Mouse (Mus musculus) urinary bladder, adult 18-20 months (tissue): ENCODE results near the gene Gpr162.
"Not testable (repeated sequence)": the region's sequence is repeated elsewhere in the genome, so short reads cannot be mapped to it uniquely, and the experiment has no call there.

ENCODE experiments used
- DNase-seq, 2 experiments: peaks; one replicate each; pipeline ENCODE4 v3.0.0; 2022; ENCODE audit warnings: low spot score in 2 of 2, mixed read lengths in 2 of 2

Gene Gpr162

DNA sequence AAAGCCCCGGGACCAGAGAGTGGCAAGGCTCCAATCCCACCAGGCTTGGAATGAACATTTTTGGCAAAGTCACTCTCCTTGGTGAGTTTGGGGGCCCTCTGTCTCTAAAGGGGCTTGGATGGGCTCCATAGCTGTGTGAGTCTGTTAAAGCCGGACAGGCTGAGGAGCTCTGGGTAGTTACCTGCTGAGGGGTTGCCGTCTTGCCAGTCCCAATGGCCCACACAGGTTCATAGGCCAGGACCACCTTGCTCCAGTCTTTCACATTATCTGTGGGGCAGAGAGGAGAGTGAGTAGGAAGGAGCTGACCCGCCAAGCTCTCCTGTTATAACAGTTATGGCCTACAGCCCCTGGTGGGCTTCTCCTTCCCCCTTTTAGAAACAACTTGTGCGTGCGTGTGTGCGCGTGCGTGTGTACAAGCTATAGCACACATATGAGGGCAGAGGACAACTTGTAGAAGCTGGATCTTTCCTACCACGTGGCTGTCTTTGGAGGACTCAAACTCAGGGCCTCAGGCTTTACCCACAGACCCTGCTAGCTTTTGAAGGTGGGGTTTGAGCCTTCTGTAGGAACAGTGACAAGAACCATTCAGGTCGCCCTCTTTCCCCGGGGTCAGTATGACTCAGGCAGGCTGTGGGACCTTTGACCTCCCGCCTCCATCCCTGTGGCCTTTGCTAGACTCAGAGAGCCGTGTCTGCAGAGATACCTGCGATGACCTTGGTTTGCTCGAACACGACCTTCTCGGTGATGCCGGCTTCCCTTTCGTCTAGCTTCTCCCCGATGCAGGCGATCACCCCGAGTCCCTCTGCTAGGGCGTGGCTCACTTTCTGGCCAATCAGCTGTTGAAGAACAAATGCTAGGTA is 51.9 kb downstream of the Gpr162 start:
- DNase-seq = no peak

GRCm38 (mm10) chr6:124811403-124811665 is 52.4 kb downstream of the Gpr162 start:
- no peak for DNase-seq

DNA sequence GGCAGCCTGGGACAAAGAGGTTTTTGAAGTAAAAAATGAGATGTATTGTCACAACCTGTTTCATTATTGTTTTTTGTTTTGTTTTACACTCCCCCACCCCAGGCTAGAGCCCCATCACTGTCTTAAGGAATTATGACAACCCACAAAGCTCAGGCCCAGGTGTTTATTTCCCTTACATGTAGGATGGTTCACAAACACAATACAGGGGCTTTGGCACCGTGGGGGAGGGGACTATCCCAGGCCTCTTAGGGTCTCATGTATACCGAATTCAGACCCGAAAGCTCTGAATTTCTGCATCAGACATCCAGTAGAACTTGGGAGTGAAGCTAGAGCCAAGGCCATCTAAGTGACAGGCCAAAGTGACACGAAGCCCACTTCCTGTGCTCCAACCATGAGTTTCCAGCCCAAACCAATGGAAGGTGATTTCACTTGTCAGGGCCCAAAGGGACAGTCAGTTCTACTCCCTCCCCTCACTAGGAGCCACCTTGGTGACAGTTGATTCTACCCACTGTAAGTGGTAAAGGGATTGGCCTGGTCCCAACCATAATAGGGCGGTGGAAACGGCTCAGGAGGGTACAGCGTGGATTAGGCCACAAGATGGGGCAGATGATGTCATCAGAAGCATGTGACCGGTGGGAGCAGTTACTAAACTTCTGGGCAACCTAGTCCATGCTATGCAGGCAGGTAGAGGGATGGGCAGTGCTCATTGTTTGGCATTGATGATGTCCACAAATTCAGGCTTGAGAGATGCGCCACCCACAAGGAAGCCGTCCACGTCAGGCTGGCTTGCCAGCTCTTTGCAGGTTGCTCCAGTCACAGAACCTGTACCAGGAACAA is 53.0 kb downstream of the Gpr162 start:
- not testable (repeated sequence) for DNase-seq

- DNase-seq = no peak
Observed at GRCm38 (mm10) chr6:124809775-124810538, 53.8 kb downstream of the Gpr162 start.

GRCm38 (mm10) chr6:124809052-124809774 is 54.6 kb downstream of the Gpr162 start:
- peak; percentile 77 to 83 for DNase-seq
